Mouse (Mus musculus): ENCODE results near the gene Olfr1288. TPM values are rescaled to one million over a fixed set of nuclear protein-coding genes. Genes with fewer than 3 reads are reported as not detected.

Gene Olfr1288
- total RNA-seq (2017), result not detected in 2 replicates

DNA sequence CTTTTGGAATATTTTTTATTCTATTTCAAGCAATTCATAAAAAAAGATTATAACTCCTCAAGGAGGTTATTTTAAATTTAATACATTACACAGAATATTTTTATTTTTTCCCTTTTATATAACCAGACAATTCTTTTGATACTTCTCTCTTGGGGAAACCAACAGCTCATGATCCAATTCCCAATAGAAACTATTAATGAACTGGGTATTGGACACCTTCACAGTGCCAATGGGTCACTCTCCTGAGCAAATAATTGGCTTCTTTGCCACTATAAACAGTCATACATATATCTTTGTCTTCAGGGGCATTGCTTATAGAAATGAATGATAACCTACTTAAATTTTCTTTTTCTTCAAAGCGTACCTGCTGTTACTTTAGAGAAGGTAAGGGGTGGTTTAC, at the start of gene Olfr1288:
Olfr1288 (plus strand) TSS at position 301 of the 400 bp plus-strand sequence.
- no peak for ATAC-seq (replicated peaks in 1 of 2; ENCODE audit: insufficient read depth in 1 of 2, low FRiP score in 2 of 2, low TSS enrichment in 1 of 2, low read depth in 1 of 2, poor library complexity in 2 of 2, severe bottlenecking in 2 of 2)

DNA sequence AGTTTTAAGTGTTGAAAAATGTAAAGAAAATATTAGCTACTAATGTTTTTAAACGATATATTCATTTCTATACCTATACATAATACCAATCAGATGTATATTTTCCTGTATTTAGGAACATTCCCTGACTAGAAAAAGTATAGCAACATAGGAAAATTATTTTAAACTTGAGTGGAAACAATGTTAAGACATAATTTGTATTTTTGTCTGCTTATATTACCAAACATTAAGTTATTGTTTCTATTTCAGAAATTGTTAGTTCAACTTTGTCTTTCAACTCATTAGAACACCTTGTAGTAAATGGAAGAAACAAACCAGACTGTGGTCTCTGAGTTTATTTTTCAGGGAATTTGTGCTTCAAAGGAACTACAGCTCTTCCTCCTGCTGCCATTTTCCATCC, 25.1 kb upstream of the Olfr1288 start, which contains the start of gene Olfr1287:
Olfr1287 (plus strand) TSS at position 301 of the 400 bp plus-strand sequence.
- no peak for ATAC-seq (replicated peaks in 1 of 2; ENCODE audit: insufficient read depth in 1 of 2, low FRiP score in 2 of 2, low TSS enrichment in 1 of 2, low read depth in 1 of 2, poor library complexity in 2 of 2, severe bottlenecking in 2 of 2)

DNA sequence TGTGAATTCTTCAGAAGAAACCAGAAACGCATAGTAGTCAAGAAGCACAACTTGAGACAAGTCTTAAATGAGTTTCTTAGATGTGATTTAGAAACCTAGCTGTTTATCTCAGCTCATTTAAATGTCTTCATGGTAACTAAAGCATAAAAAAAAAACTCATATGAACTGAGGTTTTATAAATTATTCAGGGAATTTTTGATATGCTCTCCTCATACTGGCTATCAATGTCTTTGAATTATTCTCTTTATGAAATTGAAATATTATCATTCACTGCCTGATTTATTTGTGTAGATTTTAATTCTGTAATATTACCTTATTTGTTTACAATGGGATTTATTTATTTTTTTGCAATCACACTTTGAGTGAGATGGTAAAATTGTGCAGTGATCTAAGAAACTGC, 6.6 kb downstream of the Olfr1288 start, which contains the start of gene Olfr1289:
Olfr1289 (plus strand) TSS at position 301 of the 400 bp plus-strand sequence.
- no peak for ATAC-seq (replicated peaks in 1 of 2; ENCODE audit: insufficient read depth in 1 of 2, low FRiP score in 2 of 2, low TSS enrichment in 1 of 2, low read depth in 1 of 2, poor library complexity in 2 of 2, severe bottlenecking in 2 of 2)

DNA sequence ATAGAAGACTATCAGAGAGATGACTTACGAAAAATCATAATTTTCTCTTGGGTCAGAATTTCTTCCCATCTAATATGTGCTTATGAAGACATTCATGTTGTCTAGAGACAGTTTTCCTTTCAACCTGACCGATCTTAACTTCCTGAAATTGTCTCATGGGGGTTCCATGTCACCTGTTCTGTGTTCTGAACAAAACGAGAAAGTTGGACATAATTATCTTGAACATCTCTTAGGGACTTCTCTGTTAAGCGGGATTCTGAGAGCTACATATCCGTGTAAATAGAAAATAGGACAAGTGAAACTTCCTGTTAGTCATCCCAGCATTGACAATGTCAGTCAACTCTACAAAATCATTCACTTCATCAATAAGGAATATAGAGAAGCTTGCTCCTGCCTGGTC, 19.8 kb downstream of the Olfr1288 start, which contains the start of gene Olfr1290:
Olfr1290 (minus strand) TSS at position 101 of the 400 bp plus-strand sequence.
- no peak for ATAC-seq (replicated peaks in 1 of 2; ENCODE audit: insufficient read depth in 1 of 2, low FRiP score in 2 of 2, low TSS enrichment in 1 of 2, low read depth in 1 of 2, poor library complexity in 2 of 2, severe bottlenecking in 2 of 2)

DNA sequence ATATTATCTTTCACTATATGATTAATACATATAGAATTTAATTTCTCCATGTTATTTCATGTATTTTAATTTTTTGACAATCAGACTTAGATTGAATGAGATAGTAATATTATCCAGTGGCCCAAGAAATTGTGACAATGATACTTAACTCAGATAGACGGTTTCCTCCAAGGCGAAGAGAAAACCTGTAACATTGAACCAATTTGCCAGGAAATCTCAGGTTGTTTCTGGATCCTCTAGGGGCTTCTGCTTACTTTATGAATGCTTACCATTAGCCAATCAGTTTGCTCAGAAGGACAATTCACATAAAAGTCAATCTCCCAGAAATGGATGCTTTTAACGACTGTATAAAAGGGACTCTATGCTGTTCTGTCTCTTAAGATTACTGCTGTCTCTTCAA, 23.0 kb downstream of the Olfr1288 start, which contains the start of gene Olfr1291-ps1:
Olfr1291-ps1 (plus strand) TSS at position 301 of the 400 bp plus-strand sequence.
- no peak for ATAC-seq (replicated peaks in 1 of 2; ENCODE audit: insufficient read depth in 1 of 2, low FRiP score in 2 of 2, low TSS enrichment in 1 of 2, low read depth in 1 of 2, poor library complexity in 2 of 2, severe bottlenecking in 2 of 2)

DNA sequence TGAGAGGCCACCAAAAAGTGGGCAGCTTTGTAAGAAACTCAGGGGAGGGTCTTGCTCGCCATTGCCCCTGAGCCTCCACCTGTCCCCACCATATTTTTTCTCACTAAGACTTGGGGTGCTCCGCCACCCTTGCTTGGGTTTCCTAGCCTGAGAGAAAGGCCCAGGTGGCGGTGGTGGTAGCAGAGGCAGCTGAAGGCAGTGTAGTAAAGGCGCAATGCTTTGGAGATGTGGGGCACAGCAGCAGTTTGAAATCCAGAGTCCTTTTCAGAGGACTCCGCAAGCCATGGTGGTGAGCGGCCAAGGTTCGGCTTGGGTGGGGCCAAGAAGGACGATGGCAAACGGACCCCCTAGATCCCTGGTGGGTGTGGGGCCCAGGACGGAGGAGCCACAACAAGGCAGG, 43.5 kb downstream of the Olfr1288 start:
- no peak for ATAC-seq (replicated peaks in 1 of 2; ENCODE audit: insufficient read depth in 1 of 2, low FRiP score in 2 of 2, low TSS enrichment in 1 of 2, low read depth in 1 of 2, poor library complexity in 2 of 2, severe bottlenecking in 2 of 2)

DNA sequence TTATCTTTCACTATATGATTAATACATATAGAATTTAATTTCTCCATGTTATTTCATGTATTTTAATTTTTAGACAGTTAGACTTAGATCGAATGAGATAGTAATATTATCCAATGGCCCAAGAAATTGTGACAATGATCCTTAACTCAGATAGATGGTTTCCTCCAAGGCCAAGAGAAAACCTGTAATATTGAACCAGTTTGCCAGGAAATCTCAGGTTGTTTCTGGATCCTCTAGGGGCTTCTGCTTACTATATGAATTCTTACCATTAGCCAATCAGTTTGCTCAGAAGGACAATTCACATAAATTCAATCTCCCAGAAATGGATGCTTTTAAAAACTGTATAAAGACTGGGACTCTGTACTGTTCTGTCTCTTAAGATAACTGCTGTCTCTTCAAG, 51.0 kb downstream of the Olfr1288 start, which contains the start of gene Olfr1293-ps:
Olfr1293-ps (plus strand) TSS at position 301 of the 400 bp plus-strand sequence.
- ATAC-seq (replicated peaks in 1 of 2; ENCODE audit: insufficient read depth in 1 of 2, low FRiP score in 2 of 2, low TSS enrichment in 1 of 2, low read depth in 1 of 2, poor library complexity in 2 of 2, severe bottlenecking in 2 of 2), result no peak

Other genes starting within 250 kb of the Olfr1288 start
- gene 4930430A15Rik, start 244.5 kb upstream of the Olfr1288 start, total RNA-seq (2017), result not detected in 2 replicates
- gene Olfr1275, start 238.8 kb upstream of the Olfr1288 start, total RNA-seq (2017), result not detected in 2 replicates
- gene Olfr1276, start 219.6 kb upstream of the Olfr1288 start, total RNA-seq (2017), result not detected in 2 replicates
- gene Olfr1277, start 200.0 kb upstream of the Olfr1288 start, total RNA-seq (2017), result not detected in 2 replicates
- gene Olfr1278, start 184.0 kb upstream of the Olfr1288 start, total RNA-seq (2017), result not detected in 2 replicates
- not detected in 2 replicates for gene Olfr1279, start 173.5 kb upstream of the Olfr1288 start, total RNA-seq (2017)
- not detected in 2 replicates for gene Olfr1280, start 160.1 kb upstream of the Olfr1288 start, total RNA-seq (2017)
- not detected in 2 replicates for gene Olfr1281, start 147.6 kb upstream of the Olfr1288 start, total RNA-seq (2017)
- gene Olfr1282, start 138.0 kb upstream of the Olfr1288 start, total RNA-seq (2017), result not detected in 2 replicates
- not detected in 2 replicates for gene Olfr1283, start 107.3 kb upstream of the Olfr1288 start, total RNA-seq (2017)
- not detected in 2 replicates for gene Olfr1284, start 98.6 kb upstream of the Olfr1288 start, total RNA-seq (2017)
- not detected in 2 replicates for gene Olfr1286, start 51.0 kb upstream of the Olfr1288 start, total RNA-seq (2017)
- gene Olfr1287, start 25.0 kb upstream of the Olfr1288 start, total RNA-seq (2017), result not detected in 2 replicates
- not detected in 2 replicates for gene Olfr1289, start 6.7 kb downstream of the Olfr1288 start, total RNA-seq (2017)
- gene Olfr1290, start 19.7 kb downstream of the Olfr1288 start, total RNA-seq (2017), result not detected in 2 replicates
- gene Olfr1291-ps1, start 23.1 kb downstream of the Olfr1288 start, total RNA-seq (2017), result not detected in 2 replicates
- not detected in 2 replicates for gene Olfr1293-ps, start 51.1 kb downstream of the Olfr1288 start, total RNA-seq (2017)
- gene Olfr1294, start 66.2 kb downstream of the Olfr1288 start, total RNA-seq (2017), result not detected in 2 replicates
- gene Olfr1295, start 95.6 kb downstream of the Olfr1288 start, total RNA-seq (2017), result not detected in 2 replicates
- gene Olfr1297, start 152.4 kb downstream of the Olfr1288 start, total RNA-seq (2017), result not detected in 2 replicates
- gene Olfr1298, start 175.1 kb downstream of the Olfr1288 start, total RNA-seq (2017), result not detected in 2 replicates
- gene Olfr1299, start 187.3 kb downstream of the Olfr1288 start, total RNA-seq (2017), result not detected in 2 replicates